Mouse (Mus musculus): ENCODE measurements around the gene Camk2n1. TPM values are rescaled to one million over a fixed set of nuclear protein-coding genes. Genes with fewer than 3 reads are reported as not detected.
A peak's percentile ranks its signal among the peaks of the same experiment; 100 is the strongest.
"Not testable (repeated sequence)": the region's sequence is repeated elsewhere in the genome, so short reads cannot be mapped to it uniquely, and the experiment has no call there.

The Camk2n1 gene
- 5.5 and 6.3 TPM in 2 replicates for polyA plus RNA-seq (2012; ENCODE audit: insufficient read depth, insufficient read length, missing spikeins)

DNA sequence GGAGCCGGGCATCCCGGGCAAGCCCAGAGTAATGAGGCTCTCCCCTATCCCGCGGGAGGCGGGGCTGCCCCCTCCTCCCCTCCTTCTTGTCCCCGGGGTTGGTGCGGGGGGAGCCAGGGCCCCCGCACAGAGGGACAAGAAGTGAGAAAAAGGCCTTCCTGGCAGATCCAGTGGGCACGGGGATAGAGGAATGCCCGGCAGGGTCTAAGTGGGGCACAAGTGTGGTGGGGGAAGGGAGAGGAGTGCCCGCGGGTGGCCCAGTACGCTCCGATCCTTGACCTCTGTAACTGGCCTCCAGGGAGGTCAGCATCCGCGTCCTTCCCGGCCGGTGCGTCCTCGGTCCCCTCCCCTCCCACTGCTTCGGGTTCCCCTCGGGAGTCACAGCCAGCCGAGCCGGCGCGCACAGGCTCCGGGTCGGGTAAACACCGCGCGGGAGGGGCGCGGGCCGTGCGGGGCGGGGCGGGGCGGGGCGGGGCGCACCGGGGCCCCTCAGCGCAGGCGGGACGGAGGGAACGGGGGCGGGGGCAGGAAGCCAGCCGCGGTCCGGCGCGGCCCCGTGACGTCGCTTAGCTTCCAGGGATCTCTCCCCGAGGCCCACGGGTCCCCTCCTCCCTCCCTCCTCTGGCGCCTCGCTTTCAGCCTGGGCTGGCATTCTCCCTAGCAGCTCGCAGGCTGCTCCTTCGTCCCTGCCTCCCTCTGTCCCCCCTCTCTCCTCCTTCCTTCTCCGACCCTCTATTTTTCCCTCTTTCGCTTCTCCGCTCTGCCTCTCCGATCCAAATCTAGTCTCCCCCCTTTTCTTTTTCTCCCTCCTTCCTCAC is at the start of gene Camk2n1:
Gene Camk2n1 (plus strand): TSS at position 562 of the 818 bp plus-strand sequence.
- H3K4me1 ChIP-seq (ENCODE audit: control insufficient read depth, insufficient read depth, insufficient read length, low read length): no peaks in the 10 kb centered on the region
- H3K4me3 ChIP-seq (ENCODE audit: insufficient read depth, low read depth, low read length): peak within 1 kb of the TSS; percentile 83
- peak within 1 kb of the TSS; percentile 84 for H3K27ac ChIP-seq (replicated peaks; ENCODE audit: low read depth, low read length)

DNA sequence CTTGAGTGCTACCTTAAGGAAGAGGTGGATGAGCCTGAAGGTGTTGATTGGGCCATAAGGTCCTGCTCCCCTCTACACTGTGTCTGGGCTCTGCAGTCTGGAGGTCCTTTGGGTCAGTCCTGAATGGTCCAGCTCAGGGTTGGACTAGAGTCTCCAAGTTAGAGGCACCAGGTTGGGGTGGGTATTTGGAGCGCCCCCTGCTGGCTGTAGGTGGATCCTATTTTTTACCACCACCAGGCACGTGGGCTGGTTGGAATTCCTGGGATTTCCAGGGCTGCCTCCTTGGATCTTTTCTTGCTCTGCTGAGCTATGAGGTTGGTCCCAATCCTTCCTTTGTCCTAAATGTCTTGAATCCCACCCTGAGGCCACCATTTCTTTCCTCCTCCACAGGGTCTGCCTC is 49.3 kb upstream of the Camk2n1 start:
- H3K4me1 ChIP-seq (ENCODE audit: control insufficient read depth, insufficient read depth, insufficient read length, low read length): no peaks in the 10 kb centered on the region
- H3K27ac ChIP-seq (replicated peaks; ENCODE audit: low read depth, low read length): no peak overlapping the region
- no peak overlapping the region for H3K4me3 ChIP-seq (ENCODE audit: insufficient read depth, low read depth, low read length)

DNA sequence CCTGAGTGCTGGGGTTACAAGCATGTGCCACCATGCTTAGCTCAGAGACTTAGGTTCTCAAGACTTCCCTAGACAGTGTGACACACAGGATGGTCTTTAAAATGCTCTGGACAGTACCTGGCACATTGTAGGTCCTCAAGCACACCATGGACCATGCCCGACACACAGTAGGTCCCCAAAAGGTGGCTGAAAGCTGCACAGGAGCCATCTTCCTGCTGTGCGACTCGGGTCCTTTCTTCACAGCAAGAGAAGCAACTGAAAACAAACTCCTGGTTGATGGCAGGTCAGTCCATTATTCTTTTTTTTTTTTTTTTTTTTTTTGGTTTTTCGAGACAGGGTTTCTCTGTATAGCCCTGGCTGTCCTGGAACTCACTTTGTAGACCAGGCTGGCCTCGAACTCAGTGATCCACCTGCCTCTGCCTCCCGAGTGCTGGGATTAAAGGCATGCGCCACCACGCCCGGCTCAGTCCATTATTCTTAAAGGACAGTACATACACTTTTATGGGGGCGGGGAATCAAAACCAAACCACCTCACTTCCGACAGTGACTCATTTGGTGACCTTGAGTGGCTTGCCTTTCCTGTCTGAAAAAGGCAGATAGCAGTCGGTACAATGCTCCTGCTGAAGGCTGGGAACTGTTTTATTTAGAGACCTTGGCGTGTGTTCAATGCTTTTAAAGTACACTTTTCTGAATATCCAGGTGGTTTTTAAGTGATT is 46.5 kb upstream of the Camk2n1 start:
- Histone ChIP-seq H3K4me3 (ENCODE audit: insufficient read depth, low read depth, low read length) (no peak overlapping the region), H3K27ac (replicated peaks; ENCODE audit: low read depth, low read length) (no peak overlapping the region), H3K4me1 (ENCODE audit: control insufficient read depth, insufficient read depth, insufficient read length, low read length) (no peaks in the 10 kb centered on the region)

DNA sequence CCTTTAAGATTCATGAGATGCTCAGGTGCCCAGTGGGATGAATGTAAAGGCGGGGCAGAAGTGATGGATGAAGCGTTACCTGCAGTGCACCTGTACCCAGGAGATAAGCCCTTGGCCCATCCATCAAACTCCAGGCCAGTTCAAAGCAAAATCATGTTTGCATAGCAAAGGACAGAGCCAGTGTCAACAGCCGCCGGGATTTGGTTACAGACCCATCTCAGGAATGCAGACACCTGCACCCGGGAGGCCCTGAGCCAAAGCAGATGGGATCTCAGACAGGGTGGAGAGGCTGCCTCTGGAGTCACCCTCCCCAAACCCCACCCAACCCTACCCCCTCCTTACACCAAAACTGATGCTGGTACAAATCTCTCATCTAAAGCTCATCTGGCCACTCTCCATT is 43.1 kb upstream of the Camk2n1 start:
- Histone ChIP-seq H3K4me1 (ENCODE audit: control insufficient read depth, insufficient read depth, insufficient read length, low read length) (peaks cover 5% of the 10 kb centered on the region; the same call in 1 of the 2 replicates), H3K4me3 (ENCODE audit: insufficient read depth, low read depth, low read length) (no peak overlapping the region), H3K27ac (replicated peaks; ENCODE audit: low read depth, low read length) (no peak overlapping the region)

DNA sequence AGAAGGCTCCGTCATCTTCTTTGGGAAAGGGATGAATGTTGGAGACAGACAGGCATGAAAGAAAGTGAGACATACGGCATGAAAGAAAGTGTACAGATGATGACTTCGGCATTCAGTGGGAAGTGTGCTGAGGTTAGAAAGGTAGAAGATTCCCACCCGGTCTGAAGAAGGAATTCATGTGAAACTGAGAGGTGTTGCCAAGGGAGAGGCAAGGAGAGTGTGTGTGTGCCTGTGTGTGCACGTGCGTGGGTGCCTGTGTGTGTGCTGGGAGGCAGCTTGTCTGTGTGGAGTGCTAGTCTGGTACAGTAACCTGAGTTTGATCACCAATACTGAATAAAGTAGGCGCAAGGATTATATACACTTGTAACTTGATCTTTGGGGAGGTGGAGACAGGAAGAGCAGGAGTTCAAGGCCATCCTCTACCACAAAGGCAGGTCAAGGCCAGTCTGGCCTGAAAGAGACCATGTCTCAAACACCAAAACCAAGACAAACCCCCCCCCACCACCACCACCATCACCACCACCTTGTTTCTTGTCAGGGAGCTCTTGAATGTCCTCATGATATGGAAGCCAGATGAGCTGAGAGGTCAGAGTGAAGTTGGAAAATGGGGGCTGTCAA is 42.5 kb upstream of the Camk2n1 start:
- Histone ChIP-seq H3K4me3 (ENCODE audit: insufficient read depth, low read depth, low read length) (no peak overlapping the region), H3K4me1 (ENCODE audit: control insufficient read depth, insufficient read depth, insufficient read length, low read length) (peaks cover 5% of the 10 kb centered on the region; the same call in 1 of the 2 replicates), H3K27ac (replicated peaks; ENCODE audit: low read depth, low read length) (no peak overlapping the region)

DNA sequence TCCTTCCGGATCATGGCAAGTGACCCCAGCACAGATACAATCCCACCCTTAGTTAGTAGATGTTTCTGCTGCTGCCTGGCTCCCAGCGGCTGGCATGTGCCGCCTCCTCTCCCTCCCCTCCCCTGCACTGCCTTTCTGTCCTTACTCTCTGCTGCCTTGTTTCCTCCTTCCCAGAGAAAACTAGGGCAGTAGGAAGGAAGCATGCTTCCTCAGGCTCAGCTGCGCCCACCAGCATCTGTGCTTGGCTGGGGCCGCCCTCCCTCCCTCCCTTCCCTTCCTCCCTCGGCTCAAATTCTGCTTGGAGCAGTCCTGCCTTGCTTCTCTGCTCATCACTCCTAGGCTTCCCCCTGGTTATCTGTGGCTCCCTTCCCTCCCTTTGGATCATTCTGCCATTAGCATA is 39.4 kb upstream of the Camk2n1 start:
- peak overlapping the region; percentile 2; the same call in 1 of the 2 replicates for H3K4me3 ChIP-seq (ENCODE audit: insufficient read depth, low read depth, low read length)
- 0 out of 2 replicates have a peak overlapping the region, but pooled peaks have one; percentile 33 for H3K27ac ChIP-seq (replicated peaks; ENCODE audit: low read depth, low read length)
- H3K4me1 ChIP-seq (ENCODE audit: control insufficient read depth, insufficient read depth, insufficient read length, low read length): peaks cover 5% of the 10 kb centered on the region; the same call in 1 of the 2 replicates

DNA sequence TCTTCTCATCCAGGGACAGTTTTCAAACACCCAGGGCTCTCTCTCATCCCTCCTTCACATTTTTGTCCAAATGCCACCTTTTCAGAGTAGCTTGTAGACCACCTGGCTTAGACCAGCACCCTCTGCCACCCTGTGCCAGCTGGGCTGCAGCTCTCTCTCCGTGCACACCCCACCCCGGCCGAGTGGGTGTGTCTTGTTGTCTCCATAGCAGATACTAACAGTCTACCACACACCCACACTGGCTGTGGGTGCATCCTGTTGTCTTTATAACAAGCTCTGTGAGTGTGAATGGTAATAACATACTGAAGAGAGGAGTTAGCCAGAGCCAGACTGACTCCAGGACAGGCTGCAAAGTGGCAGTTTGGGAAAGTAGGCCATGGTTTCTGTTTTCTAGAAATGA is 38.1 kb upstream of the Camk2n1 start:
- Histone ChIP-seq H3K27ac (replicated peaks; ENCODE audit: low read depth, low read length) (no peak overlapping the region), H3K4me3 (ENCODE audit: insufficient read depth, low read depth, low read length) (no peak overlapping the region), H3K4me1 (ENCODE audit: control insufficient read depth, insufficient read depth, insufficient read length, low read length) (peaks cover 5% of the 10 kb centered on the region; the same call in 1 of the 2 replicates)

DNA sequence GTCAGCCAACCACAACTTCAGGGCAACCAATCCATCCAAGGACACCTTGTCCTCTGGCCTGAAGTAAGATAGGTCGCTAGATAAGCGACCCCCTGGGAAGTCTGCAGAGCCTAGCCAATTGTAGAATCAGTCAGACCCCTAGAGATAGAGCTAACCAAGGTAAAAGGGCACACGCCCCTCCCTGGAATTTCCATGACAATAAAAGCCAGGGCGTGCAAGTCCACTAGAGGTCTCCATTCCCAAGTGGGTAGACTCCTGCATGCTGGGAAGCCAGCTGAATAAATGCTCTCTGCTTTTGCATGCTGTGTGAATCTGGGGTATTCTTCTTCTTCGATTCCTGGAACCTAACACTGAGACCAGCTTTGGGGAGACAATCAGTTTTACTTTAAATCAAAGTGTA is 37.7 kb upstream of the Camk2n1 start:
- Histone ChIP-seq H3K27ac (replicated peaks; ENCODE audit: low read depth, low read length) (no peak overlapping the region), H3K4me1 (ENCODE audit: control insufficient read depth, insufficient read depth, insufficient read length, low read length) (peaks cover 5% of the 10 kb centered on the region; the same call in 1 of the 2 replicates), H3K4me3 (ENCODE audit: insufficient read depth, low read depth, low read length) (no peak overlapping the region)

DNA sequence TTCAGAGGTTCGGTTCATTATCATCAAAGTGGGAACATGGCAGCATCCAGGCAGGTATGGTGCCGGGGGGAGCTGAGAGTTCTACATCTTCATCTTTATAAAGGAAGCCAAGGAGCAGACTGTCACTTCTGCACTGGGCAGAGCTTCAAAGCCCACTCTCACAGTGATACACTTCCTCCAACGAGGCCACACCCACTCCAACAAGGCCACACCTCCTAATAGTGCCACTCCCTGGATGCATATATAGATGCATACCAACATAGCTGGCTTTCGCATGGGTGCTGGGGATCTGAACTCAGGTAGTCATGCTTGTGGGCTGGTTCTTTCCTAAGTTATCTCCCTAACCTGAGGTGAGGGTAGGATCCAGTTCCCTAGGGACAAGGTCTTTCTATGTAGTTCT is 36.2 kb upstream of the Camk2n1 start:
- Histone ChIP-seq H3K4me1 (ENCODE audit: control insufficient read depth, insufficient read depth, insufficient read length, low read length) (peaks cover 5% of the 10 kb centered on the region; the same call in 1 of the 2 replicates), H3K4me3 (ENCODE audit: insufficient read depth, low read depth, low read length) (no peak overlapping the region), H3K27ac (replicated peaks; ENCODE audit: low read depth, low read length) (no peak overlapping the region)

DNA sequence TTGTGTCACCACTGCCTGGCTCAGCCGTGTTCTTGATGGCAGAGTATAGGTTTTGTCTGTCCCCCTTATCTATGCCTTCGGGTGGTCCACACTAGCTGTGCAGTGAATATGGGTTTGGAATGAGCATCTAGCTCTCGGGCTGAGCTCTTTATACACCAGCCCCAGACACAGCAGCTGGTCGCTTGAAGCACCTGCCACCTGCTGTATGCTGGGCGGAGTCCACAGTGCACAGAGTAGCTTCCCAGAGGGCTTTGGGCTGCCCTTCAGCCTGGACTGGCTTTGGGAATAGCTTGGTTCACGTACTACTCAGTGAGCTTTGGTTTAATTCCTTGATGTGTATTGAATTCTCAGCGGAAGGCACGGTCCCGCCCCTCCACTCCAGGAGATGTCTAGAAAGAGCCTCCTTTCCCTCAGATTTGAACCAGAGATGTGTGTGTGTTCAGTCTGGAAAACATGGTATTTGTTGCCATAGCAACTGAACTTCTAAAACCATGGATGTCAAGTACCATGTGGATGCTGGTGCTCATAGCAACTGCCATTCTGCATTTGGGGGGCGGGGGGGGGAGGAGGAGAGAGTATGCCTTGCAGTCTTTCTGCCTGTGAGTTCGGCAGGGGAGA is 35.7 kb upstream of the Camk2n1 start:
- H3K4me1 ChIP-seq (ENCODE audit: control insufficient read depth, insufficient read depth, insufficient read length, low read length): peaks cover 5% of the 10 kb centered on the region; the same call in 1 of the 2 replicates
- H3K4me3 ChIP-seq (ENCODE audit: insufficient read depth, low read depth, low read length): no peak overlapping the region
- H3K27ac ChIP-seq (replicated peaks; ENCODE audit: low read depth, low read length): no peak overlapping the region

DNA sequence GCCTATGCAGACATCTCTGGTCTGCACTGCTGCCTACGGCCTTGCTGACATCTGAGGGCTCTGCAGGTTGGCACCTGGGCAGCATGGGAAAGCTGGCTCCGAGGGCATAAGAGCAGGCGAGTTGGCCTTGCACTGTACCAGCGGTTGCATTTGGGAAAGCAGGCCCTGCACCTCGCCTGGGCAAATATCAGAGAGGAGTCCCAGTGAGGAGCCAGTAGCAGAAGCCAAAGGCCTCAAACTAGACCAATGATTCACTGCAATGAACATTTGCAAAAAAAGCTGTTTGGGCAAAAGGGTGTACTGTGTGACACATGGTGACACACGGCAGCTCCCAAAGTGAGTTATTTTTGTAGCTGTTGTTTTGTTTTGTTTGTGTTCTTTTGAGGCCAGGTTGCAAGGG is 29.1 kb upstream of the Camk2n1 start:
- no peaks in the 10 kb centered on the region for H3K4me1 ChIP-seq (ENCODE audit: control insufficient read depth, insufficient read depth, insufficient read length, low read length)
- H3K4me3 ChIP-seq (ENCODE audit: insufficient read depth, low read depth, low read length): no peak overlapping the region
- H3K27ac ChIP-seq (replicated peaks; ENCODE audit: low read depth, low read length): no peak overlapping the region

DNA sequence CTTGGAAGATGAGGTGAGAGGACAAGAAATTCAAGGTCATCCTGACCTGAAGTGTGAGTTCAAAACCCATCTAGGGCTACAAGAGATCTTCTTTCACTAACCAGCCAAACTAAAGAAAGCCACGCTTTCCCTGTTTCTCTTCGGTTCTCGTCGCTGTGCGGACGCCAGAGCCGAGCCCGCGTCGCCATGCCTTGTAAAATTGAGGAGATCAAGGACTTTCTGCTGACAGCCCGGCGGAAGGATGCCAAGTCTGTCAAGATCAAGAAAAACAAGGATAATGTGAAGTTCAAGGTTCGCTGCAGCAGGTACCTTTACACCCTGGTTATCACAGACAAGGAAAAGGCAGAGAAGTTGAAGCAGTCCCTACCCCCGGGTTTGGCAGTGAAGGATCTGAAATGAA is 28.5 kb upstream of the Camk2n1 start:
- not testable (repeated sequence) for H3K27ac ChIP-seq (replicated peaks; ENCODE audit: low read depth, low read length); H3K4me1 ChIP-seq (ENCODE audit: control insufficient read depth, insufficient read depth, insufficient read length, low read length); H3K4me3 ChIP-seq (ENCODE audit: insufficient read depth, low read depth, low read length)

DNA sequence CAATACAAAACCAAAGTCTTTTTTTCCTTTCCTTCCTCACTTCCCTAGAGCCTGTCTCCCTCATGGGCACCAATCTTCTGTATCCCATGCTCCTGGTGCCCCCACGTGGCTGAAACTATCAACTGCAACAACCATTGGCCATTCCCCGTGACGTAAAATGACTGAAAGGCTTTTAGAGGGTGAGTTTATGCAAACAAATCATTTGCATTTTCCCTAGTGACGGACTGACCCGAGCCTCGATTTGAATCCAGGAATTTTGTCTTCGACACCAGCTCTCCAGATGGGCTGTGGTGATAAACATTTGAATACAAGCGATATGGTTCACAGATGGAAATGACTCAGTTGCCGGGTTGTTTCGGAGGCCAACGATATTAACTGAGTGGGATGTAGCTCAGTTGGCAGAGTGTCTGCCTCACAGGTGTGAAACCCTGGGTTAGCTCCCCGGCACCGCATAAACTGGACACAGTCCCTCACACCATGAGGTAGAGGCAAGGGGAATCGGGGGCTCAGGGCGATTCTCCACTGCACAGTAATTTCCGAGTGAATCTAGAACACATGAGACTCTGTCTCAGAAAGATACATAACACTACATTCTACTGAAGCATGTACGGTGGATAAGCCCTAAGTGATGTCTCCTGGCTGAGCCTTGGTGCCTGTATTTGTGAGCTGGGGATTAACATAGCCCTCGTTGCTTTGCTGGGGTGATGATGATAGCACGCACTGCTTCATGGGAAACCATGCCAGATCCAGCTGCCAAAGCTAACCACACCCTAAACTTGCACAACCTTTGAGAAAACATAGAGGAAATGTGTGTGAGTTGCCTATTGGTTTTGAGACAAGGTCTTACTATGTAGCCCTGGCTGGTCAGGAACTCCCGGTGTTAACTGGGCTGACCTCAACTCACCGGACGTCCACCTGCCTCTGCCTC is 27.1 kb upstream of the Camk2n1 start:
- H3K4me1 ChIP-seq (ENCODE audit: control insufficient read depth, insufficient read depth, insufficient read length, low read length): no peaks in the 10 kb centered on the region
- peak overlapping the region; percentile 24 for H3K4me3 ChIP-seq (ENCODE audit: insufficient read depth, low read depth, low read length)
- no peak overlapping the region for H3K27ac ChIP-seq (replicated peaks; ENCODE audit: low read depth, low read length)

DNA sequence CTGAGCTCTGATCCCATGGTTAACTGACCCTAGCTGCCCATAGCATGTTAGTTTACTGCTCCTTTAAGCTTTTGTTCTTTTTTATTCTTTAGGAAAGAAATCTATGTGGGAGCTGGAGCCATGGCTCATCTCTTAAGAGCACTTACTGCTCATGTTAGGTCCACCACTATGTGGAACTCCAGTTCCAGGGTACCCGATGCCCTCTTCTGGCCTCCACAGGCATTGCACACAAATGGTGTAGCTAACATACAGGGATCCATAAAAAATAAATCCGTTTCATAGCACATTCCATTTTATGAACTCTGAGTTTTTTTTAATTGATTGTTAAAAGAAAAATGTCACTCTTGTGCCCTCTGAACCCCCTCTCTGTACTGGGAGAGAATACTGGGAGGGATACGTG is 24.3 kb upstream of the Camk2n1 start:
- Histone ChIP-seq H3K27ac (replicated peaks; ENCODE audit: low read depth, low read length) (no peak overlapping the region), H3K4me3 (ENCODE audit: insufficient read depth, low read depth, low read length) (no peak overlapping the region), H3K4me1 (ENCODE audit: control insufficient read depth, insufficient read depth, insufficient read length, low read length) (no peaks in the 10 kb centered on the region)
